Mouse (Mus musculus): Measurements from ENCODE around the gene Obox5. TPM values are rescaled to one million over a fixed set of nuclear protein-coding genes. Genes with fewer than 3 reads are reported as not detected.

Gene Obox5
- polyA plus RNA-seq (2014; fragmentation: Illumina TruSeq; extraction: RNeasy Lipid Tissue Mini Kit (QIAGEN cat#74804); ENCODE audit: low read depth, low replicate concordance): not detected

GRCm38 (mm10) chr7:15749831-15750230, at the start of gene Obox5:
Obox5 (plus strand) TSS chr7:15750131.

Other genes starting within 250 kb of the Obox5 start
- gene Obox3, start 110.2 kb upstream of the Obox5 start, polyA plus RNA-seq (2014; fragmentation: Illumina TruSeq; extraction: RNeasy Lipid Tissue Mini Kit (QIAGEN cat#74804); ENCODE audit: low read depth, low replicate concordance): not detected
- not detected for gene Obox6, start 89.5 kb downstream of the Obox5 start, polyA plus RNA-seq (2014; fragmentation: Illumina TruSeq; extraction: RNeasy Lipid Tissue Mini Kit (QIAGEN cat#74804); ENCODE audit: low read depth, low replicate concordance)
- not detected for gene Crx, start 129.8 kb downstream of the Obox5 start, polyA plus RNA-seq (2014; fragmentation: Illumina TruSeq; extraction: RNeasy Lipid Tissue Mini Kit (QIAGEN cat#74804); ENCODE audit: low read depth, low replicate concordance)
- not detected for gene Crxos, start 132.5 kb downstream of the Obox5 start, polyA plus RNA-seq (2014; fragmentation: Illumina TruSeq; extraction: RNeasy Lipid Tissue Mini Kit (QIAGEN cat#74804); ENCODE audit: low read depth, low replicate concordance)
- 2.9 TPM for gene Selenow, start 172.3 kb downstream of the Obox5 start, polyA plus RNA-seq (2014; fragmentation: Illumina TruSeq; extraction: RNeasy Lipid Tissue Mini Kit (QIAGEN cat#74804); ENCODE audit: low read depth, low replicate concordance)
- 10.2 TPM for gene Nop53, start 195.9 kb downstream of the Obox5 start, polyA plus RNA-seq (2014; fragmentation: Illumina TruSeq; extraction: RNeasy Lipid Tissue Mini Kit (QIAGEN cat#74804); ENCODE audit: low read depth, low replicate concordance)
- gene Ehd2, start 217.4 kb downstream of the Obox5 start, polyA plus RNA-seq (2014; fragmentation: Illumina TruSeq; extraction: RNeasy Lipid Tissue Mini Kit (QIAGEN cat#74804); ENCODE audit: low read depth, low replicate concordance): 6.9 TPM